Mouse (Mus musculus): Measurements from ENCODE around the gene Gli3. TPM values are rescaled to one million over a fixed set of nuclear protein-coding genes. Genes with fewer than 3 reads are reported as not detected.
A peak's percentile ranks its signal among the peaks of the same experiment; 100 is the strongest.

Gli3 gene
- polyA plus RNA-seq, 1 experiment from 2014 or later = 20.5 TPM

- DNase-seq (ENCODE audit: low spot score) (no peak), ATAC-seq (ENCODE audit: low read depth) (no peak)
- 70% methylated on average over 5 of the region's 5 CpGs for WGBS
- Histone ChIP-seq H3K9ac (ENCODE audit: low read depth, low read length) (no peak overlapping the region), H3K36me3 (ENCODE audit: control insufficient read depth, insufficient read depth, low read length) (no peaks in the 10 kb centered on the region), H3K27me3 (replicated peaks; ENCODE audit: control insufficient read depth, insufficient read depth, low read length) (no peaks in the 10 kb centered on the region), H3K9me3 (ENCODE audit: control insufficient read depth, low read length) (no peaks in the 10 kb centered on the region), H3K4me1 (ENCODE audit: control insufficient read depth, insufficient read depth, low read length) (peaks cover 36% of the 10 kb centered on the region), H3K4me3 (ENCODE audit: low read depth, low read length) (no peak overlapping the region), H3K4me2 (ENCODE audit: low read depth, low read length) (no peak overlapping the region), H3K27ac (replicated peaks; ENCODE audit: low read depth, low read length) (no peak overlapping the region)
Measured at GRCm38 (mm10) chr13:15618051-15618692, 155.1 kb downstream of the Gli3 start.

- Histone ChIP-seq H3K9me3 (ENCODE audit: control insufficient read depth, low read length) (no peaks in the 10 kb centered on the region), H3K27me3 (replicated peaks; ENCODE audit: control insufficient read depth, insufficient read depth, low read length) (no peaks in the 10 kb centered on the region), H3K9ac (ENCODE audit: low read depth, low read length) (no peak overlapping the region), H3K36me3 (ENCODE audit: control insufficient read depth, insufficient read depth, low read length) (no peaks in the 10 kb centered on the region), H3K27ac (replicated peaks; ENCODE audit: low read depth, low read length) (no peak overlapping the region), H3K4me2 (ENCODE audit: low read depth, low read length) (peak overlapping the region; percentile 4; the same call in 1 of the 2 replicates), H3K4me1 (ENCODE audit: control insufficient read depth, insufficient read depth, low read length) (peaks cover 47% of the 10 kb centered on the region), H3K4me3 (ENCODE audit: low read depth, low read length) (no peak overlapping the region)
- DNase-seq (ENCODE audit: low spot score) = peak; percentile 69
- peak; percentile 56; the same call in 1 of the 2 replicates for ATAC-seq (ENCODE audit: low read depth)
- WGBS = 31% methylated on average over 7 of the region's 7 CpGs
Measured at GRCm38 (mm10) chr13:15621009-15621408, 158.0 kb downstream of the Gli3 start.

- Histone ChIP-seq H3K9ac (ENCODE audit: low read depth, low read length) (no peak overlapping the region), H3K9me3 (ENCODE audit: control insufficient read depth, low read length) (no peaks in the 10 kb centered on the region), H3K4me1 (ENCODE audit: control insufficient read depth, insufficient read depth, low read length) (peaks cover 47% of the 10 kb centered on the region), H3K36me3 (ENCODE audit: control insufficient read depth, insufficient read depth, low read length) (no peaks in the 10 kb centered on the region), H3K27ac (replicated peaks; ENCODE audit: low read depth, low read length) (peak overlapping the region; percentile 61), H3K27me3 (replicated peaks; ENCODE audit: control insufficient read depth, insufficient read depth, low read length) (no peaks in the 10 kb centered on the region), H3K4me2 (ENCODE audit: low read depth, low read length) (no peak overlapping the region), H3K4me3 (ENCODE audit: low read depth, low read length) (no peak overlapping the region)
- DNase-seq (ENCODE audit: low spot score) (peak; percentile 92), ATAC-seq (ENCODE audit: low read depth) (peak; percentile 78)
- 17% methylated on average over 8 of the region's 8 CpGs for WGBS
Measured at GRCm38 (mm10) chr13:15624490-15625353, 161.7 kb downstream of the Gli3 start.

GRCm38 (mm10) chr13:15641548-15641947 lies 178.5 kb downstream of the Gli3 start:
- peaks cover 27% of the 10 kb centered on the region; the same call in 1 of the 2 replicates for H3K36me3 ChIP-seq (ENCODE audit: control insufficient read depth, insufficient read depth, low read length)
- no peaks in the 10 kb centered on the region for H3K9me3 ChIP-seq (ENCODE audit: control insufficient read depth, low read length)
- DNase-seq (ENCODE audit: low spot score) (no peak), ATAC-seq (ENCODE audit: low read depth) (no peak)
- no peaks in the 10 kb centered on the region for H3K4me1 ChIP-seq (ENCODE audit: control insufficient read depth, insufficient read depth, low read length)
- no peak overlapping the region for H3K9ac ChIP-seq (ENCODE audit: low read depth, low read length)
- H3K4me3 ChIP-seq (ENCODE audit: low read depth, low read length) = no peak overlapping the region
- H3K27me3 ChIP-seq (replicated peaks; ENCODE audit: control insufficient read depth, insufficient read depth, low read length) = no peaks in the 10 kb centered on the region
- H3K27ac ChIP-seq (replicated peaks; ENCODE audit: low read depth, low read length) = no peak overlapping the region
- no peak overlapping the region for H3K4me2 ChIP-seq (ENCODE audit: low read depth, low read length)
- WGBS = 96% methylated on average over 1 of the region's 1 CpGs

GRCm38 (mm10) chr13:15660502-15660901 lies 197.5 kb downstream of the Gli3 start:
- H3K27ac ChIP-seq (replicated peaks; ENCODE audit: low read depth, low read length) = no peak overlapping the region
- H3K9ac ChIP-seq (ENCODE audit: low read depth, low read length) = no peak overlapping the region
- no peak overlapping the region for H3K4me3 ChIP-seq (ENCODE audit: low read depth, low read length)
- H3K4me2 ChIP-seq (ENCODE audit: low read depth, low read length) = no peak overlapping the region
- ATAC-seq (ENCODE audit: low read depth) (no peak), DNase-seq (ENCODE audit: low spot score) (no peak)
- peaks cover 50% of the 10 kb centered on the region for H3K36me3 ChIP-seq (ENCODE audit: control insufficient read depth, insufficient read depth, low read length)
- H3K9me3 ChIP-seq (ENCODE audit: control insufficient read depth, low read length) = no peaks in the 10 kb centered on the region
- WGBS = 82% methylated on average over 5 of the region's 5 CpGs
- no peaks in the 10 kb centered on the region for H3K27me3 ChIP-seq (replicated peaks; ENCODE audit: control insufficient read depth, insufficient read depth, low read length)
- H3K4me1 ChIP-seq (ENCODE audit: control insufficient read depth, insufficient read depth, low read length) = peaks cover 12% of the 10 kb centered on the region

GRCm38 (mm10) chr13:15662375-15662774 lies 199.3 kb downstream of the Gli3 start:
- Histone ChIP-seq H3K9ac (ENCODE audit: low read depth, low read length) (no peak overlapping the region), H3K4me1 (ENCODE audit: control insufficient read depth, insufficient read depth, low read length) (peaks cover 19% of the 10 kb centered on the region), H3K27ac (replicated peaks; ENCODE audit: low read depth, low read length) (no peak overlapping the region), H3K4me2 (ENCODE audit: low read depth, low read length) (no peak overlapping the region), H3K36me3 (ENCODE audit: control insufficient read depth, insufficient read depth, low read length) (peaks cover 52% of the 10 kb centered on the region), H3K4me3 (ENCODE audit: low read depth, low read length) (no peak overlapping the region), H3K27me3 (replicated peaks; ENCODE audit: control insufficient read depth, insufficient read depth, low read length) (no peaks in the 10 kb centered on the region), H3K9me3 (ENCODE audit: control insufficient read depth, low read length) (no peaks in the 10 kb centered on the region)
- DNase-seq (ENCODE audit: low spot score) = no peak
- 34% methylated on average over 10 of the region's 10 CpGs for WGBS
- ATAC-seq (ENCODE audit: low read depth) = no peak

- no peaks in the 10 kb centered on the region for H3K9me3 ChIP-seq (ENCODE audit: control insufficient read depth, low read length)
- H3K27ac ChIP-seq (replicated peaks; ENCODE audit: low read depth, low read length) = peak overlapping the region; percentile 35; the same call in 1 of the 2 replicates
- no peak overlapping the region for H3K4me2 ChIP-seq (ENCODE audit: low read depth, low read length)
- H3K9ac ChIP-seq (ENCODE audit: low read depth, low read length) = no peak overlapping the region
- no peak overlapping the region for H3K4me3 ChIP-seq (ENCODE audit: low read depth, low read length)
- H3K36me3 ChIP-seq (ENCODE audit: control insufficient read depth, insufficient read depth, low read length) = peaks cover 47% of the 10 kb centered on the region
- ATAC-seq (ENCODE audit: low read depth) (peak; percentile 74; the same call in 1 of the 2 replicates), DNase-seq (ENCODE audit: low spot score) (peak; percentile 86)
- no peaks in the 10 kb centered on the region for H3K27me3 ChIP-seq (replicated peaks; ENCODE audit: control insufficient read depth, insufficient read depth, low read length)
- H3K4me1 ChIP-seq (ENCODE audit: control insufficient read depth, insufficient read depth, low read length) = peaks cover 19% of the 10 kb centered on the region
- 17% methylated on average over 7 of the region's 7 CpGs for WGBS
Measured at GRCm38 (mm10) chr13:15664580-15665201, 201.7 kb downstream of the Gli3 start.

GRCm38 (mm10) chr13:15665514-15665913 lies 202.5 kb downstream of the Gli3 start:
- no peak overlapping the region for H3K4me2 ChIP-seq (ENCODE audit: low read depth, low read length)
- H3K9ac ChIP-seq (ENCODE audit: low read depth, low read length) = no peak overlapping the region
- no peaks in the 10 kb centered on the region for H3K27me3 ChIP-seq (replicated peaks; ENCODE audit: control insufficient read depth, insufficient read depth, low read length)
- peaks cover 39% of the 10 kb centered on the region for H3K36me3 ChIP-seq (ENCODE audit: control insufficient read depth, insufficient read depth, low read length)
- WGBS = 69% methylated on average over 8 of the region's 8 CpGs
- no peak for ATAC-seq (ENCODE audit: low read depth)
- H3K27ac ChIP-seq (replicated peaks; ENCODE audit: low read depth, low read length) = no peak overlapping the region
- H3K4me3 ChIP-seq (ENCODE audit: low read depth, low read length) = no peak overlapping the region
- no peak for DNase-seq (ENCODE audit: low spot score)
- H3K4me1 ChIP-seq (ENCODE audit: control insufficient read depth, insufficient read depth, low read length) = peaks cover 19% of the 10 kb centered on the region
- H3K9me3 ChIP-seq (ENCODE audit: control insufficient read depth, low read length) = no peaks in the 10 kb centered on the region
